Mouse (Mus musculus) MEL (cell line): ENCODE data around the gene Fbxw4.

Experiments used
- BHLHE40 ChIP-seq: IDR thresholded peaks from 2 replicates; pipeline ENCODE4 v1.6.1; 2012; ENCODE audit warnings: low read depth, mild to moderate bottlenecking, inconsistent platforms, low read length, improper control_type of control experiment, borderline replicate concordance
- CTCF ChIP-seq, 3 experiments: IDR thresholded peaks in 2 of 3; conservative IDR thresholded peaks in 1 of 3; 2 replicates each; pipeline ENCODE4 v1.5.1; 2011 to 2012; ENCODE audit warnings: low read length in 3 of 3, low read depth in 2 of 3, mild to moderate bottlenecking in 2 of 3, improper control_type of control experiment in 1 of 3, inconsistent platforms in 1 of 3, mixed read lengths in 1 of 3, moderate library complexity in 1 of 3; ENCODE audit not compliant: control insufficient read depth in 1 of 3, insufficient read depth in 1 of 3, poor library complexity in 1 of 3, severe bottlenecking in 1 of 3
- E2F4 ChIP-seq: IDR thresholded peaks from 2 replicates; pipeline ENCODE4 v1.6.1; 2011; ENCODE audit warnings: low read depth, low read length, improper control_type of control experiment, borderline replicate concordance
- JUND ChIP-seq: IDR thresholded peaks from 2 replicates; pipeline ENCODE4 v1.6.1; 2011; ENCODE audit warnings: low read depth, mild to moderate bottlenecking, improper control_type of control experiment, low read length
- KAT2A ChIP-seq: conservative IDR thresholded peaks from 2 replicates; pipeline ENCODE4 v1.6.1; 2012; ENCODE audit warnings: low read depth, low read length, improper control_type of control experiment, inconsistent platforms
- MEF2A ChIP-seq: IDR thresholded peaks from 2 replicates; pipeline ENCODE4 v1.6.1; 2014; ENCODE audit warnings: low read depth, mild to moderate bottlenecking, inconsistent platforms, low read length, improper control_type of control experiment; ENCODE audit not compliant: poor library complexity, insufficient replicate concordance, severe bottlenecking; ENCODE audit errors: extremely low read depth
- MYC ChIP-seq: IDR thresholded peaks from 2 replicates; pipeline ENCODE4 v1.6.1; 2011; ENCODE audit warnings: low read depth, mild to moderate bottlenecking, low read length, improper control_type of control experiment, moderate library complexity
- POLR2A ChIP-seq, 2 experiments: IDR thresholded peaks; 2 replicates each; pipeline ENCODE4 v1.6.1; 2011 to 2012; ENCODE audit warnings: low read length in 2 of 2, mild to moderate bottlenecking in 2 of 2, control low read depth in 1 of 2, improper control_type of control experiment in 1 of 2, low read depth in 1 of 2, moderate library complexity in 1 of 2; ENCODE audit not compliant: control insufficient read depth in 1 of 2, insufficient read depth in 1 of 2, poor library complexity in 1 of 2
- POLR2AphosphoS2 ChIP-seq: IDR thresholded peaks from 2 replicates; pipeline ENCODE4 v1.6.1; 2011; ENCODE audit warnings: low read length, improper control_type of control experiment
- RAD21 ChIP-seq: IDR thresholded peaks from 2 replicates; pipeline ENCODE4 v1.6.1; 2011; ENCODE audit warnings: mild to moderate bottlenecking, low read depth, low read length, improper control_type of control experiment
- USF1 ChIP-seq: IDR thresholded peaks from 2 replicates; pipeline ENCODE4 v1.6.1; 2014; ENCODE audit warnings: low read depth, mild to moderate bottlenecking, inconsistent platforms, low read length, improper control_type of control experiment, moderate library complexity
- ZC3H11A ChIP-seq: IDR thresholded peaks from 2 replicates; pipeline ENCODE4 v1.6.1; 2012; ENCODE audit warnings: low read depth, mild to moderate bottlenecking, inconsistent platforms, low read length, improper control_type of control experiment
- ZNF384 ChIP-seq: IDR thresholded peaks from 2 replicates; pipeline ENCODE4 v1.6.1; 2012; ENCODE audit warnings: low read depth, mild to moderate bottlenecking, inconsistent platforms, low read length, improper control_type of control experiment

DNA sequence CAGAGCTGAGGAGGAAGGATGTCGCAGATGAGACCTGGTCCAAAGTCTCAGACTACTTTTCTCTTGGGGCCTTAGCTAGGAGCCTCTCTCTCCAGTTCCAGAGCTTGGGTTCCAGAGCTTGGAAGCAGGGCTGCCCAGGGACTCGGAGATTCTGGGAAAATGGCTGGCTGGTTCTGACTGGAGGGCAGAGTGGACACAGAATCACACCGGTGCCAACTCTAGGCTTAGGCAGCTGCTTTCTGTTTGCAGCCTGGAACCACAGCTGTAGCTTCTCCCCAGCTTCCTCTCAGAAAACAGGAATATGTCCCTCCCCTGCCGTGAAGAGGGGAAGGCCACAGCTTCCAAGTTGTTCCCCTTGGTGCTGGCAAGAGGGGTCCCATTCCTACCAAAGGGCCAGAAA lies 110.2 kb downstream of the Fbxw4 start:
- TF ChIP-seq CTCF (IDR thresholded peaks at IDR 0.05 in 2 of 3, conservative IDR thresholded peaks at IDR 0.05 in 1 of 3; ENCODE audit: control insufficient read depth in 1 of 3, insufficient read depth in 1 of 3, low read depth in 2 of 3, low read length in 3 of 3, poor library complexity in 1 of 3, severe bottlenecking in 1 of 3), result no peak
- no peak for TF ChIP-seq RAD21
- no peak for TF ChIP-seq POLR2A (IDR thresholded peaks at IDR 0.05; ENCODE audit: control insufficient read depth in 1 of 2, insufficient read depth in 1 of 2, low read depth in 1 of 2, low read length in 2 of 2, poor library complexity in 1 of 2)
- TF ChIP-seq POLR2AphosphoS2, result no peak
- TF ChIP-seq MYC, result no peak
- TF ChIP-seq BHLHE40, result no peak
- TF ChIP-seq JUND, result no peak
- no peak for TF ChIP-seq MEF2A
- no peak for TF ChIP-seq ZNF384
- TF ChIP-seq USF1, result no peak
- TF ChIP-seq E2F4, result no peak
- TF ChIP-seq KAT2A, result no peak
- TF ChIP-seq ZC3H11A, result no peak
